In genomic region chr6:71208691-71209090, GRCm38 (mm10) we compare ENCODE assay signal across 24 mouse cellular contexts. TPM values are rescaled to one million over a fixed set of nuclear protein-coding genes. Genes with fewer than 3 reads are reported as not detected.
"Had no signal": no experiment of that assay in that cellular context is flagged by ENCODE, and none has a peak within 500 bp of the region (broad histone marks: within the 10 kb centered on the region; RNA-seq: fewer than 3 reads in every experiment).

No protein-coding gene starts in this region.

- H3K4me1 ChIP-seq: lung, embryonic 15.5 days; megakaryocyte, embryonic 14.5 days; midbrain, embryonic 13.5 days; midbrain, embryonic 15.5 days; neural tube, embryonic 12.5 days had no signal

- H3K36me3 ChIP-seq: lung, embryonic 15.5 days; midbrain, embryonic 13.5 days; midbrain, embryonic 15.5 days; neural tube, embryonic 12.5 days had no signal

- H3K27me3 ChIP-seq: lung, embryonic 15.5 days; midbrain, embryonic 13.5 days; midbrain, embryonic 15.5 days; neural tube, embryonic 12.5 days had no signal

- H3K4me3 ChIP-seq: lung, embryonic 15.5 days; megakaryocyte, embryonic 14.5 days; midbrain, embryonic 13.5 days; midbrain, embryonic 15.5 days; neural tube, embryonic 12.5 days had no signal

- DNase-seq: liver, postnatal 0 days; lung, adult 2 months; lung, postnatal 14 days; lung, postnatal 36 days; retina, postnatal 1 day; right cerebral cortex, adult 18-20 months; right cerebral cortex, postnatal 25 days; right cerebral cortex, postnatal 4 days; spleen, adult 18-20 months; thymus, adult 18-20 months; thymus, postnatal 14 days; thymus, postnatal 36 days had no signal

- H3K27ac ChIP-seq: lung, embryonic 15.5 days; macrophage; midbrain, embryonic 13.5 days; midbrain, embryonic 15.5 days; neural tube, embryonic 12.5 days had no signal

- H3K9me3 ChIP-seq: lung, embryonic 15.5 days; midbrain, embryonic 13.5 days; midbrain, embryonic 15.5 days; neural tube, embryonic 12.5 days had no signal

RNA-seq across cellular contexts. Expression of gene Fabp1, which starts 9.1 kb away (rescaled TPM):
- total RNA-seq: megakaryocyte progenitor cell, adult 5-6 weeks; midbrain, postnatal 0 days; monocyte, adult 5-6 weeks; neutrophil, adult 5-6 weeks had no signal
- polyA plus RNA-seq: macrophage; midbrain, embryonic 11.5 days; midbrain, embryonic 13.5 days; midbrain, postnatal 0 days; neural tube, embryonic 12.5 days; neural tube, embryonic 14.5 days had no signal
